Mouse (Mus musculus) CH12.LX (cell line): ENCODE data around the gene Pimreg. TPM values are rescaled to one million over a fixed set of nuclear protein-coding genes. Genes with fewer than 3 reads are reported as not detected.

ENCODE experiments used
- DNase-seq: peaks from one replicate; pipeline ENCODE4 v3.0.0-alpha.2; 2013; ENCODE audit errors: extremely low read depth
- H3K27ac ChIP-seq: 2 replicates; pipeline ENCODE4 v1.5.1; 2012; ENCODE audit warnings: low read depth, mild to moderate bottlenecking, control low read depth, moderate library complexity; ENCODE audit not compliant: insufficient read depth
- H3K27me3 ChIP-seq: replicated peaks from 2 replicates; pipeline ENCODE3; 2012; ENCODE audit warnings: inconsistent platforms
- H3K36me3 ChIP-seq, 2 experiments: replicated peaks in 1 of 2; 2 replicates each; pipeline versions ENCODE3 to v1.6.1; 2012; ENCODE audit warnings: inconsistent platforms in 1 of 2, low read length in 1 of 2, mild to moderate bottlenecking in 1 of 2, mixed read lengths in 1 of 2, moderate library complexity in 1 of 2; ENCODE audit not compliant: control insufficient read depth in 1 of 2, insufficient read depth in 1 of 2
- H3K4me1 ChIP-seq, 2 experiments: 2 replicates each; pipeline ENCODE4 v1.6.1; 2012; ENCODE audit warnings: inconsistent platforms in 1 of 2, moderate library complexity in 1 of 2; ENCODE audit not compliant: insufficient read depth in 2 of 2, control insufficient read depth in 1 of 2
- H3K4me2 ChIP-seq: 2 replicates; pipeline ENCODE4 v1.6.1; 2012; ENCODE audit warnings: low read depth, mild to moderate bottlenecking, control low read depth; ENCODE audit not compliant: poor library complexity, insufficient read depth, severe bottlenecking
- H3K4me3 ChIP-seq, 3 experiments: fragments of 150-350 bp in 1 of 3; sonication (generic) in 1 of 3; replicated peaks in 1 of 3; 2 replicates each; pipeline versions ENCODE3 to v1.5.1; 2011 to 2012; ENCODE audit warnings: low read depth in 2 of 3, low read length in 2 of 3, mild to moderate bottlenecking in 2 of 3, moderate library complexity in 2 of 3, control low read depth in 1 of 3, improper control_type of control experiment in 1 of 3, inconsistent platforms in 1 of 3, mixed read lengths in 1 of 3; ENCODE audit not compliant: poor library complexity in 1 of 3
- H3K79me2 ChIP-seq: replicated peaks from 2 replicates; pipeline ENCODE4 v1.6.1; 2012; ENCODE audit warnings: mild to moderate bottlenecking, moderate library complexity; ENCODE audit not compliant: control insufficient read depth, poor library complexity, insufficient read depth, severe bottlenecking; ENCODE audit errors: extremely low read depth
- H3K9ac ChIP-seq: 2 replicates; pipeline ENCODE4 v1.6.1; 2012; ENCODE audit warnings: low read depth, mild to moderate bottlenecking, control low read depth, moderate library complexity; ENCODE audit not compliant: insufficient read depth
- H3K9me3 ChIP-seq: replicated peaks from 2 replicates; pipeline ENCODE3; 2012; ENCODE audit warnings: low read length, inconsistent platforms, mixed read lengths
- BHLHE40 ChIP-seq: IDR thresholded peaks from 2 replicates; pipeline ENCODE4 v1.6.1; 2011; ENCODE audit warnings: mild to moderate bottlenecking, low read depth, low read length, improper control_type of control experiment
- CHD2 ChIP-seq: IDR thresholded peaks from 2 replicates; pipeline ENCODE4 v1.6.1; 2011; ENCODE audit warnings: low read length, improper control_type of control experiment
- CTCF ChIP-seq, 2 experiments: IDR thresholded peaks in 1 of 2; conservative IDR thresholded peaks in 1 of 2; 2 replicates each; pipeline ENCODE4 v1.5.1; 2011 to 2012; ENCODE audit warnings: low read depth in 2 of 2, low read length in 2 of 2, improper control_type of control experiment in 1 of 2, inconsistent platforms in 1 of 2, mild to moderate bottlenecking in 1 of 2, moderate library complexity in 1 of 2
- E2F4 ChIP-seq: IDR thresholded peaks from 2 replicates; pipeline ENCODE4 v1.6.1; 2011; ENCODE audit warnings: low read depth, low read length, improper control_type of control experiment; ENCODE audit not compliant: insufficient replicate concordance
- ELF1 ChIP-seq: IDR thresholded peaks from 2 replicates; pipeline ENCODE4 v1.6.1; 2014; ENCODE audit warnings: low read depth, mild to moderate bottlenecking, inconsistent platforms, low read length, improper control_type of control experiment
- EP300 ChIP-seq: IDR thresholded peaks from 2 replicates; pipeline ENCODE4 v1.6.1; 2011; ENCODE audit warnings: low read length, improper control_type of control experiment
- ETS1 ChIP-seq: conservative IDR thresholded peaks from 2 replicates; pipeline ENCODE4 v1.6.1; 2012; ENCODE audit warnings: low read depth, mild to moderate bottlenecking, inconsistent platforms, low read length, improper control_type of control experiment, moderate library complexity
- GABPA ChIP-seq: IDR thresholded peaks from 2 replicates; pipeline ENCODE4 v1.6.1; 2012; ENCODE audit warnings: low read depth, low read length, improper control_type of control experiment, inconsistent platforms; ENCODE audit not compliant: insufficient replicate concordance
- IRF4 ChIP-seq: IDR thresholded peaks from 2 replicates; pipeline ENCODE4 v1.6.1; 2014; ENCODE audit warnings: low read depth, mild to moderate bottlenecking, inconsistent platforms, low read length, improper control_type of control experiment
- KAT2A ChIP-seq: IDR thresholded peaks from 2 replicates; pipeline ENCODE4 v1.6.1; 2012; ENCODE audit warnings: low read length, improper control_type of control experiment, inconsistent platforms; ENCODE audit not compliant: insufficient replicate concordance
- MAFK ChIP-seq: IDR thresholded peaks from 2 replicates; pipeline ENCODE4 v1.6.1; 2011; ENCODE audit warnings: low read length, improper control_type of control experiment; ENCODE audit not compliant: insufficient replicate concordance
- MAX ChIP-seq: IDR thresholded peaks from 2 replicates; pipeline ENCODE4 v1.6.1; 2011; ENCODE audit warnings: low read length, improper control_type of control experiment
- MAZ ChIP-seq: IDR thresholded peaks from 2 replicates; pipeline ENCODE4 v1.6.1; 2012; ENCODE audit warnings: low read depth, mild to moderate bottlenecking, inconsistent platforms, low read length, improper control_type of control experiment, moderate library complexity
- MEF2A ChIP-seq: IDR thresholded peaks from 2 replicates; pipeline ENCODE4 v1.6.1; 2014; ENCODE audit warnings: low read depth, mild to moderate bottlenecking, inconsistent platforms, low read length, improper control_type of control experiment, borderline replicate concordance
- MYC ChIP-seq: IDR thresholded peaks from 2 replicates; pipeline ENCODE4 v1.6.1; 2011; ENCODE audit warnings: low read depth, mild to moderate bottlenecking, improper control_type of control experiment, low read length
- NELFE ChIP-seq: IDR thresholded peaks from 2 replicates; pipeline ENCODE4 v1.6.1; 2011; ENCODE audit warnings: low read depth, low read length, improper control_type of control experiment
- PAX5 ChIP-seq: IDR thresholded peaks from 2 replicates; pipeline ENCODE4 v1.6.1; 2012; ENCODE audit warnings: low read length, inconsistent platforms, mixed read lengths
- POLR2A ChIP-seq: IDR thresholded peaks from 2 replicates; pipeline ENCODE4 v1.6.1; 2011; ENCODE audit warnings: low read depth, mild to moderate bottlenecking, improper control_type of control experiment, low read length
- POLR2AphosphoS2 ChIP-seq: IDR thresholded peaks from 2 replicates; pipeline ENCODE4 v1.6.1; 2011; ENCODE audit warnings: low read depth, low read length, improper control_type of control experiment
- RAD21 ChIP-seq: IDR thresholded peaks from 2 replicates; pipeline ENCODE4 v1.6.1; 2011; ENCODE audit warnings: low read depth, mild to moderate bottlenecking, low read length, improper control_type of control experiment, moderate library complexity
- RCOR1 ChIP-seq: conservative IDR thresholded peaks from 2 replicates; pipeline ENCODE4 v1.6.1; 2012; ENCODE audit warnings: low read depth, mild to moderate bottlenecking, inconsistent platforms, low read length, improper control_type of control experiment
- SMC3 ChIP-seq: IDR thresholded peaks from 2 replicates; pipeline ENCODE4 v1.6.1; 2011; ENCODE audit warnings: low read depth, low read length, improper control_type of control experiment
- TBP ChIP-seq: conservative IDR thresholded peaks from 2 replicates; pipeline ENCODE4 v1.6.1; 2011; ENCODE audit warnings: low read depth, low read length, improper control_type of control experiment
- TCF12 ChIP-seq: IDR thresholded peaks from 2 replicates; pipeline ENCODE4 v1.6.1; 2014; ENCODE audit warnings: low read depth, mild to moderate bottlenecking, inconsistent platforms, low read length, improper control_type of control experiment
- USF2 ChIP-seq: conservative IDR thresholded peaks from 2 replicates; pipeline ENCODE4 v1.6.1; 2011; ENCODE audit warnings: low read depth, low read length, improper control_type of control experiment
- ZC3H11A ChIP-seq: IDR thresholded peaks from 2 replicates; pipeline ENCODE4 v1.6.1; 2012; ENCODE audit warnings: low read depth, mild to moderate bottlenecking, inconsistent platforms, low read length, improper control_type of control experiment
- ZKSCAN1 ChIP-seq: IDR thresholded peaks from 2 replicates; pipeline ENCODE4 v1.6.1; 2012; ENCODE audit warnings: low read depth, inconsistent platforms, low read length, improper control_type of control experiment, borderline replicate concordance
- ZMIZ1 ChIP-seq: IDR thresholded peaks from 2 replicates; pipeline ENCODE4 v1.6.1; 2012; ENCODE audit warnings: low read depth, mild to moderate bottlenecking, inconsistent platforms, low read length, improper control_type of control experiment
- ZNF384 ChIP-seq: IDR thresholded peaks from 2 replicates; pipeline ENCODE4 v1.6.1; 2012; ENCODE audit warnings: low read depth, low read length, improper control_type of control experiment, inconsistent platforms
- dilution Hi-C: fragments of 300-500 bp; cut with MboI; formaldehyde crosslinking; loops from 2 replicates; pipeline ENCODE4 v1.14.3; 2020; ENCODE audit warnings: low sequenced_read_pairs; ENCODE audit not compliant: extremely low pct_unique_long_range_greater_than_20kb, extremely low pct_ligation_motif_present
- in situ Hi-C: fragments of 300-500 bp; cut with MboI; formaldehyde crosslinking; loops from 3 replicates; pipeline ENCODE4 v1.14.3; 2019; ENCODE audit warnings: low sequenced_read_pairs, low pct_ligation_motif_present, low pct_unique_long_range_greater_than_20kb, mixed read lengths
- polyA plus RNA-seq: library from polyadenylated mRNA; unstranded; fragments of >175 nt; gene quantifications from 2 replicates; pipeline ENCODE4 v1.2.1, GENCODE M21; 2012; ENCODE audit warnings: low read depth; ENCODE audit not compliant: insufficient read length
- total RNA-seq, 2 experiments: library from RNA; depleted of rRNA; stranded (reverse); fragments of 300-350 nt in 1 of 2; fragments of >200 nt in 1 of 2; gene quantifications; 2 replicates each; pipeline ENCODE4 v1.2.3; 2012 to 2014

The Pimreg gene
- total and polyA plus RNA-seq, 3 experiments = 26.4 to 52.7 (median 27.9) TPM

GRCm38 (mm10) chr11:72068026-72068425 is 26.2 kb downstream of the Pimreg start:
- Histone ChIP-seq H3K36me3 (no peaks in the 10 kb centered on the region), H3K4me1 (peaks cover 34 to 57% of the 10 kb centered on the region in 2 experiments), H3K79me2 (no peaks in the 10 kb centered on the region), H3K4me2 (no peak overlapping the region), H3K27ac (no peak overlapping the region), H3K4me3 (no peak overlapping the region), H3K9ac (no peak overlapping the region), H3K27me3 (peaks cover 35% of the 10 kb centered on the region), H3K9me3 (no peaks in the 10 kb centered on the region)
- dilution Hi-C loops (no loop called here), in situ Hi-C loops (loop anchor here (5.0 kb wide), 1 partner anchor 139 kb away; the partner anchor contains the start of genes 4933427D14Rik, Gm43951 and Txndc17)
- DNase-seq = no peak
- no peak for TF ChIP-seq POLR2AphosphoS2
- no peak for TF ChIP-seq MAZ
- TF ChIP-seq MAFK = no peak
- no peak for TF ChIP-seq BHLHE40
- TF ChIP-seq RCOR1 = no peak
- no peak for TF ChIP-seq SMC3
- TF ChIP-seq POLR2A = no peak
- no peak for TF ChIP-seq PAX5
- no peak for TF ChIP-seq GABPA
- no peak for TF ChIP-seq E2F4
- TF ChIP-seq TBP = no peak
- no peak for TF ChIP-seq KAT2A
- TF ChIP-seq MEF2A = no peak

- Histone ChIP-seq H3K4me3 (no peak overlapping the region), H3K9ac (no peak overlapping the region), H3K27ac (no peak overlapping the region), H3K36me3 (no peaks in the 10 kb centered on the region), H3K79me2 (no peaks in the 10 kb centered on the region), H3K27me3 (peaks cover 56% of the 10 kb centered on the region), H3K4me1 (peaks cover 16 to 34% of the 10 kb centered on the region in 2 experiments), H3K4me2 (0 out of 2 replicates have a peak overlapping the region, but pooled peaks have one; percentile 35), H3K9me3 (no peaks in the 10 kb centered on the region)
- in situ Hi-C loops (no loop called here), dilution Hi-C loops (no loop called here)
- peak; percentile 46 for DNase-seq
- TF ChIP-seq MAX (no peak), ZKSCAN1 (no peak), IRF4 (0 out of 2 replicates have a peak, but pooled peaks have one; percentile 24), ZMIZ1 (no peak), PAX5 (no peak), SMC3 (no peak), MEF2A (no peak), ELF1 (0 out of 2 replicates have a peak, but pooled peaks have one; percentile 39), CTCF (conservative IDR thresholded peaks at IDR 0.05 in 1 of 2, IDR thresholded peaks at IDR 0.05 in 1 of 2; ENCODE audit: low read depth in 2 of 2, low read length in 2 of 2) (no peak), TCF12 (peak; percentile 88), E2F4 (no peak), MYC (no peak), ETS1 (peak; percentile 35; the same call in 1 of the 2 replicates), CHD2 (peak; percentile 47; the same call in 1 of the 2 replicates), MAFK (0 out of 2 replicates have a peak, but pooled peaks have one; percentile 1), ZC3H11A (no peak), POLR2AphosphoS2 (no peak), KAT2A (no peak), NELFE (no peak), EP300 (no peak), ZNF384 (no peak), USF2 (no peak), RAD21 (no peak)
These were observed 28.9 kb downstream of the Pimreg start for GRCm38 (mm10) chr11:72070733-72071132.
